Mouse (Mus musculus) liver, postnatal 0 days (tissue): Measurements from ENCODE around the gene Ttc3.

Experiments used
- CTCF ChIP-seq: sonication (generic); IDR thresholded peaks from 2 replicates; pipeline ENCODE4 v1.5.1; 2016; ENCODE audit warnings: antibody characterized with exemption, low read depth
- EP300 ChIP-seq: IDR thresholded peaks from 2 replicates; pipeline ENCODE4 v1.6.1; 2016; ENCODE audit warnings: antibody characterized with exemption, low read depth, mild to moderate bottlenecking

GRCm38 (mm10) chr16:94401636-94402035 is 31.2 kb downstream of the Ttc3 start:
- no peak for TF ChIP-seq CTCF
- no peak for TF ChIP-seq EP300
